Mouse (Mus musculus) megakaryocyte, embryonic 14.5 days (primary cell): ENCODE data around the gene Mybph. TPM values are rescaled to one million over a fixed set of nuclear protein-coding genes. Genes with fewer than 3 reads are reported as not detected.

ENCODE experiments used
- H3K27me3 ChIP-seq: replicated peaks from 2 replicates; pipeline ENCODE3; 2012; ENCODE audit warnings: inconsistent platforms
- H3K36me3 ChIP-seq: replicated peaks from 2 replicates; pipeline ENCODE3; 2012; ENCODE audit warnings: low read length, inconsistent platforms, mixed read lengths
- H3K4me1 ChIP-seq: 2 replicates; pipeline ENCODE4 v1.6.1; 2012; ENCODE audit warnings: inconsistent platforms
- H3K4me3 ChIP-seq: replicated peaks from 2 replicates; pipeline ENCODE3; 2012; ENCODE audit warnings: moderate library complexity, mild to moderate bottlenecking, inconsistent platforms
- H3K9me3 ChIP-seq: 2 replicates; pipeline ENCODE4 v1.6.1; 2012; ENCODE audit warnings: inconsistent platforms
- FLI1 ChIP-seq: IDR thresholded peaks from 2 replicates; pipeline ENCODE4 v1.6.1; 2012; ENCODE audit warnings: low read length, inconsistent platforms, mixed read lengths
- GATA1 ChIP-seq: IDR thresholded peaks from 3 replicates; pipeline ENCODE4 v1.6.1; 2012; ENCODE audit warnings: mixed read lengths, low read length, inconsistent platforms, borderline replicate concordance
- polyA plus RNA-seq: library from polyadenylated mRNA; stranded (reverse); fragments of >175 nt; gene quantifications from 2 replicates; pipeline ENCODE4 v1.2.3, GENCODE M21; 2012; ENCODE audit warnings: low replicate concordance; ENCODE audit not compliant: insufficient read depth

Mybph gene
- polyA plus RNA-seq, 1 experiment: not detected

GRCm38 (mm10) chr1:134231270-134231669 is 38.0 kb downstream of the Mybph start:
- H3K27me3 ChIP-seq: peaks cover 77% of the 10 kb centered on the region
- TF ChIP-seq GATA1 (no peak), FLI1 (no peak)

GRCm38 (mm10) chr1:134231681-134232080 is 38.4 kb downstream of the Mybph start:
- H3K4me3 ChIP-seq: no peak overlapping the region
- no peaks in the 10 kb centered on the region for H3K36me3 ChIP-seq
- TF ChIP-seq GATA1: no peak
- H3K27me3 ChIP-seq: peaks cover 77% of the 10 kb centered on the region
- H3K9me3 ChIP-seq: no peaks in the 10 kb centered on the region
- peaks cover 22% of the 10 kb centered on the region for H3K4me1 ChIP-seq

More at GRCm38 (mm10) chr1:134231270-134231669, 38.0 kb downstream of the Mybph start:
- no peaks in the 10 kb centered on the region for H3K36me3 ChIP-seq
- H3K9me3 ChIP-seq: no peaks in the 10 kb centered on the region
- no peak overlapping the region for H3K4me3 ChIP-seq
- H3K4me1 ChIP-seq: peaks cover 19% of the 10 kb centered on the region

- H3K9me3 ChIP-seq: no peaks in the 10 kb centered on the region
- H3K4me1 ChIP-seq: peaks cover 22% of the 10 kb centered on the region
- TF ChIP-seq FLI1 (no peak), GATA1 (no peak)
- H3K27me3 ChIP-seq: peaks cover 79% of the 10 kb centered on the region
- no peaks in the 10 kb centered on the region for H3K36me3 ChIP-seq
- H3K4me3 ChIP-seq: no peak overlapping the region
Measured at GRCm38 (mm10) chr1:134232326-134232725, 39.1 kb downstream of the Mybph start.

- peaks cover 81% of the 10 kb centered on the region for H3K27me3 ChIP-seq
- TF ChIP-seq FLI1 (no peak), GATA1 (no peak)
- peaks cover 22% of the 10 kb centered on the region for H3K4me1 ChIP-seq
- no peaks in the 10 kb centered on the region for H3K9me3 ChIP-seq
- H3K4me3 ChIP-seq: no peak overlapping the region
- no peaks in the 10 kb centered on the region for H3K36me3 ChIP-seq
Measured at GRCm38 (mm10) chr1:134232778-134233531, 39.7 kb downstream of the Mybph start.

GRCm38 (mm10) chr1:134233681-134234454 is 40.6 kb downstream of the Mybph start:
- Histone ChIP-seq H3K9me3 (no peaks in the 10 kb centered on the region), H3K36me3 (no peaks in the 10 kb centered on the region), H3K27me3 (peaks cover 87% of the 10 kb centered on the region), H3K4me3 (peak overlapping the region; percentile 44), H3K4me1 (peaks cover 22% of the 10 kb centered on the region)
- TF ChIP-seq GATA1: no peak
- no peak for TF ChIP-seq FLI1

GRCm38 (mm10) chr1:134234455-134235390 is 41.5 kb downstream of the Mybph start:
- peaks cover 93% of the 10 kb centered on the region for H3K27me3 ChIP-seq
- peaks cover 25% of the 10 kb centered on the region for H3K4me1 ChIP-seq
- H3K9me3 ChIP-seq: no peaks in the 10 kb centered on the region
- no peak for TF ChIP-seq FLI1
- TF ChIP-seq GATA1: no peak
- H3K4me3 ChIP-seq: no peak overlapping the region
- no peaks in the 10 kb centered on the region for H3K36me3 ChIP-seq

GRCm38 (mm10) chr1:134235391-134235921 is 42.2 kb downstream of the Mybph start, which contains the start of gene Adora1:
TSS of gene Adora1 (minus strand) at chr1:134235431.
- Histone ChIP-seq H3K9me3 (no peaks in the 10 kb centered on the region), H3K4me3 (no peak within 1 kb of the TSS), H3K36me3 (no peaks in the 10 kb centered on the region), H3K27me3 (peaks cover 94% of the 10 kb centered on the region), H3K4me1 (peaks cover 25% of the 10 kb centered on the region)
- TF ChIP-seq FLI1 (no peak), GATA1 (no peak)

- Histone ChIP-seq H3K27me3 (peaks cover 94% of the 10 kb centered on the region), H3K36me3 (no peaks in the 10 kb centered on the region), H3K4me3 (no peak overlapping the region), H3K4me1 (peaks cover 25% of the 10 kb centered on the region), H3K9me3 (no peaks in the 10 kb centered on the region)
- TF ChIP-seq GATA1: no peak
- no peak for TF ChIP-seq FLI1
Measured at GRCm38 (mm10) chr1:134236142-134236541, 42.9 kb downstream of the Mybph start.

- TF ChIP-seq FLI1 (no peak), GATA1 (no peak)
- no peak overlapping the region for H3K4me3 ChIP-seq
- H3K36me3 ChIP-seq: no peaks in the 10 kb centered on the region
- H3K4me1 ChIP-seq: peaks cover 25% of the 10 kb centered on the region
- peaks cover 97% of the 10 kb centered on the region for H3K27me3 ChIP-seq
- no peaks in the 10 kb centered on the region for H3K9me3 ChIP-seq
Measured at GRCm38 (mm10) chr1:134237438-134237837, 44.2 kb downstream of the Mybph start.
